Mouse (Mus musculus): ENCODE data around the gene Dync1i2. TPM values are rescaled to one million over a fixed set of nuclear protein-coding genes. Genes with fewer than 3 reads are reported as not detected.

Gene Dync1i2
- polyA plus RNA-seq (2015; fragmentation: Nextera tagmentation; extraction: Ambion mirVana) = 59.8 and 75.5 TPM in 2 replicates

DNA sequence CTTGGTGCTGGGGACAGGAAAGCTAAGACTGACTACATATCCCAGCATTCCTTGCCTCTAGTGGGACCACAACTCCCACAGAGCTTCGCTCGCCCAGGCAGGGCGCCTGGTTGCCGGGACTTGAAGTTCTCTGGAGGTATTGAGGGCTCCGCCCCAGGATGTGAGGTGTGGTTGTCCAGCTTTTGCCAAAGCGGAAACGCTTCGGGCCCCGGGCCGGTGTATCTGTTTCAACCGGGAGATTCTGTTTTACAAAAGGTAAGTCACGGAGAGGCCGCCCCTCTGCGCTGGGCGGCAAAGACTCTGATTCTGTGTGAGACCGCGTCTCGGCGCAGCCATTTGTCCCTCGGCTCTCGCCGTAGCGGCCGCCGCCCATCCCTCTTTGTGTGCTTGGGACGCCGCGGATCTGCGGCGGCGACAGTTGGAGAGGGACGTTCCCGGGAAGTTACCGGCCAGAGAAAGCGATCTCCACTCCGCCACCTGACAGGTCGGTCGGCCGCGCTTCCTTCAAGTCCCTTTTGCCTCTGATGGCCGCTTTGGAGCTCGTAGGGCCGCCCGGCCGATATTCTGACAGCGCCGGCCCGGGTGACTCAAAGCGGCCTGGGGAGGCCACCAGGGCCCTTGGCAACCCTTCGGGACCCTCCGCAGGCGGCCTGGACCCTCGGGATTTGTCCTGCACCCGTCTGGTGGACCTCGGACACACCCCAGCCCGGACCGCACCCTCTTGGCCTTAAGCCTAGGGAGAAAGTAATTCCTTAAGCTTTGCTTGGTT, at the start of gene Dync1i2:
Gene Dync1i2, plus strand, starts transcription at position 116 of the 769 bp plus-strand sequence.

Other genes starting within 250 kb of the Dync1i2 start
- 15.2 and 17.3 TPM in 2 replicates for gene Dcaf17, start 156.4 kb upstream of the Dync1i2 start, polyA plus RNA-seq (2015; fragmentation: Nextera tagmentation; extraction: Ambion mirVana)
- gene Mettl8, start 156.1 kb upstream of the Dync1i2 start, polyA plus RNA-seq (2015; fragmentation: Nextera tagmentation; extraction: Ambion mirVana) = 6.0 and 6.7 TPM in 2 replicates
- gene Cybrd1, start 93.8 kb upstream of the Dync1i2 start, polyA plus RNA-seq (2015; fragmentation: Nextera tagmentation; extraction: Ambion mirVana) = 1.1 and 1.4 TPM in 2 replicates
- 36.5 and 42.4 TPM in 2 replicates for gene Slc25a12, start 156.0 kb downstream of the Dync1i2 start, polyA plus RNA-seq (2015; fragmentation: Nextera tagmentation; extraction: Ambion mirVana)
- 50.1 and 63.1 TPM in 2 replicates for gene Hat1, start 177.3 kb downstream of the Dync1i2 start, polyA plus RNA-seq (2015; fragmentation: Nextera tagmentation; extraction: Ambion mirVana)
- gene Metap1d, start 241.6 kb downstream of the Dync1i2 start, polyA plus RNA-seq (2015; fragmentation: Nextera tagmentation; extraction: Ambion mirVana) = 17.1 and 17.3 TPM in 2 replicates